Mouse (Mus musculus) sigmoid colon, adult 10 weeks (tissue): ENCODE data around the gene Hist1h2af. TPM values are rescaled to one million over a fixed set of nuclear protein-coding genes. Genes with fewer than 3 reads are reported as not detected.

Source experiments
- polyA plus RNA-seq: library from polyadenylated mRNA; stranded (reverse); fragments of 350-450 nt; fragmentation: Illumina TruSeq; extraction: RNeasy Lipid Tissue Mini Kit (QIAGEN cat#74804); gene quantifications from one replicate; pipeline ENCODE4 v1.2.3, GENCODE M21; 2014; ENCODE audit warnings: low read depth, low replicate concordance

Hist1h2af gene
- polyA plus RNA-seq, 1 experiment from 2014 or later, result not detected

Other genes starting within 250 kb of the Hist1h2af start
- 97.3 TPM for gene Zfp322a, start 164.7 kb upstream of the Hist1h2af start, polyA plus RNA-seq
- 2.2 TPM for gene Abt1, start 110.0 kb upstream of the Hist1h2af start, polyA plus RNA-seq
- 4.6 TPM for gene Btn1a1, start 68.0 kb upstream of the Hist1h2af start, polyA plus RNA-seq
- gene Btn2a2, start 45.0 kb upstream of the Hist1h2af start, polyA plus RNA-seq, result not detected
- gene Hist1h4h, start 2.9 kb upstream of the Hist1h2af start, polyA plus RNA-seq, result not detected
- not detected for gene Hist1h3g, start 1.5 kb downstream of the Hist1h2af start, polyA plus RNA-seq
- gene Hist1h2bh, start 9.5 kb downstream of the Hist1h2af start, polyA plus RNA-seq, result 2.1 TPM
- not detected for gene Hist1h3f, start 10.1 kb downstream of the Hist1h2af start, polyA plus RNA-seq
- not detected for gene Hist1h4f, start 17.7 kb downstream of the Hist1h2af start, polyA plus RNA-seq
- gene Hist1h1d, start 19.4 kb downstream of the Hist1h2af start, polyA plus RNA-seq, result 3.9 TPM
- gene Hist1h3e, start 28.5 kb downstream of the Hist1h2af start, polyA plus RNA-seq, result not detected
- not detected for gene Hist1h2ae, start 37.3 kb downstream of the Hist1h2af start, polyA plus RNA-seq
- gene Hist1h2bg, start 37.5 kb downstream of the Hist1h2af start, polyA plus RNA-seq, result 3.6 TPM
- not detected for gene Hist1h2bf, start 40.3 kb downstream of the Hist1h2af start, polyA plus RNA-seq
- gene Hist1h2ad, start 40.5 kb downstream of the Hist1h2af start, polyA plus RNA-seq, result not detected
- gene Hist1h3d, start 41.9 kb downstream of the Hist1h2af start, polyA plus RNA-seq, result 6.7 TPM
- gene Hist1h4d, start 47.7 kb downstream of the Hist1h2af start, polyA plus RNA-seq, result 2.3 TPM
- gene Hist1h2be, start 87.2 kb downstream of the Hist1h2af start, polyA plus RNA-seq, result 16.9 TPM
- gene Hist1h1e, start 88.7 kb downstream of the Hist1h2af start, polyA plus RNA-seq, result 6.3 TPM
- 9.6 TPM for gene Hist1h2ac, start 150.0 kb downstream of the Hist1h2af start, polyA plus RNA-seq
- 364 TPM for gene Hist1h2bc, start 150.3 kb downstream of the Hist1h2af start, polyA plus RNA-seq
- gene Hist1h1t, start 161.9 kb downstream of the Hist1h2af start, polyA plus RNA-seq, result not detected
- 2.2 TPM for gene Hist1h4c, start 164.5 kb downstream of the Hist1h2af start, polyA plus RNA-seq
- gene Hfe, start 176.9 kb downstream of the Hist1h2af start, polyA plus RNA-seq, result 13.2 TPM
- gene Hist1h1c, start 204.9 kb downstream of the Hist1h2af start, polyA plus RNA-seq, result 96.7 TPM
- not detected for gene Hist1h3c, start 211.7 kb downstream of the Hist1h2af start, polyA plus RNA-seq
- gene Hist1h2bb, start 212.8 kb downstream of the Hist1h2af start, polyA plus RNA-seq, result not detected
- not detected for gene Hist1h2ab, start 217.2 kb downstream of the Hist1h2af start, polyA plus RNA-seq
- gene Hist1h3b, start 218.4 kb downstream of the Hist1h2af start, polyA plus RNA-seq, result not detected
- not detected for gene Hist1h4b, start 223.1 kb downstream of the Hist1h2af start, polyA plus RNA-seq
- gene Hist1h4a, start 227.3 kb downstream of the Hist1h2af start, polyA plus RNA-seq, result not detected
- gene Hist1h3a, start 228.5 kb downstream of the Hist1h2af start, polyA plus RNA-seq, result not detected
- not detected for gene Hist1h1a, start 229.8 kb downstream of the Hist1h2af start, polyA plus RNA-seq
- gene Trim38, start 236.0 kb downstream of the Hist1h2af start, polyA plus RNA-seq, result 1.1 TPM